Mouse (Mus musculus) limb, embryonic 14.5 days (tissue): ENCODE data around the gene Qser1. TPM values are rescaled to one million over a fixed set of nuclear protein-coding genes. Genes with fewer than 3 reads are reported as not detected.

Experiments
- ATAC-seq: fragments of 200-750 bp; cut with Nextera tagmentation; 2 replicates; pipeline ENCODE4 v1.8.0; 2017; ENCODE audit warnings: low read depth, moderate number of reproducible peaks, moderate TSS enrichment; ENCODE audit not compliant: low FRiP score
- DNase-seq: peaks from one replicate; pipeline ENCODE4 v3.0.0-alpha.2; 2015; ENCODE audit warnings: low spot score
- H3K27ac ChIP-seq: fragments of 300-500 bp; sonication (generic); replicated peaks from 2 replicates; pipeline ENCODE4 v1.5.1; 2014; ENCODE audit warnings: low read depth, mild to moderate bottlenecking, low read length, moderate library complexity, mixed read lengths
- H3K27me3 ChIP-seq: fragments of 300-500 bp; sonication (generic); 2 replicates; pipeline ENCODE4 v1.6.1; 2014; ENCODE audit warnings: low read length, mixed read lengths; ENCODE audit not compliant: control insufficient read depth, insufficient read depth
- H3K36me3 ChIP-seq: fragments of 300-500 bp; sonication (generic); 2 replicates; pipeline ENCODE4 v1.6.1; 2014; ENCODE audit warnings: mild to moderate bottlenecking, low read length, moderate library complexity, mixed read lengths; ENCODE audit not compliant: control insufficient read depth, insufficient read depth
- H3K4me1 ChIP-seq: fragments of 300-500 bp; sonication (generic); 2 replicates; pipeline ENCODE4 v1.6.1; 2014; ENCODE audit warnings: antibody characterized with exemption, low read length, mixed read lengths; ENCODE audit not compliant: control insufficient read depth, insufficient read depth
- H3K4me2 ChIP-seq: fragments of 300-500 bp; sonication (generic); replicated peaks from 2 replicates; pipeline ENCODE4 v1.6.1; 2014; ENCODE audit warnings: low read depth, mild to moderate bottlenecking, low read length, moderate library complexity; ENCODE audit not compliant: severe bottlenecking
- H3K4me3 ChIP-seq: fragments of 300-500 bp; sonication (generic); replicated peaks from 2 replicates; pipeline ENCODE4 v1.5.1; 2014; ENCODE audit warnings: low read length
- H3K9ac ChIP-seq: fragments of 300-500 bp; sonication (generic); 2 replicates; pipeline ENCODE4 v1.6.1; 2014; ENCODE audit warnings: mild to moderate bottlenecking, low read depth, low read length, moderate library complexity; ENCODE audit not compliant: severe bottlenecking
- H3K9me3 ChIP-seq: fragments of 300-500 bp; sonication (generic); 2 replicates; pipeline ENCODE4 v1.6.1; 2016; ENCODE audit warnings: low read length; ENCODE audit not compliant: control insufficient read depth
- POLR2A ChIP-seq: fragments of 200-500 bp; IDR thresholded peaks from 2 replicates; pipeline ENCODE4 v1.8.0; 2012; ENCODE audit warnings: inconsistent platforms, mild to moderate bottlenecking, moderate library complexity, borderline replicate concordance; ENCODE audit not compliant: insufficient read depth, insufficient read length; ENCODE audit errors: extremely low read depth
- WGBS: fragments of 180-500 bp; shearing (Covaris S2); extraction: QIAGEN DNeasy Blood & Tissue Kit; methylation state at CpG from one replicate; pipeline ENCODE4 v1.1.7; 2014; 5-methylcytosine and 5-hydroxymethylcytosine counted together
- polyA plus RNA-seq, 2 experiments: library from polyadenylated mRNA; depleted of rRNA in 1 of 2; stranded (reverse) in 1 of 2; unstranded in 1 of 2; fragments of >200 nt; fragmentation: Nextera tagmentation in 1 of 2; extraction: Ambion mirVana in 1 of 2; gene quantifications; 2 replicates each; pipeline versions ENCODE4 v1.2.1 to v1.2.3; 2012 to 2014

Qser1 gene
- polyA plus RNA-seq, 2 experiments, result 16.8 to 19.1 TPM

GRCm38 (mm10) chr2:104817555-104818330, 1.2 kb upstream of the Qser1 start:
- peak overlapping the region; percentile 70 for H3K4me2 ChIP-seq
- ATAC-seq, result no peak
- no peak for TF ChIP-seq POLR2A
- no peaks in the 10 kb centered on the region for H3K36me3 ChIP-seq
- DNase-seq, result no peak
- 2% methylated on average over 15 of the region's 15 CpGs for WGBS
- peak overlapping the region; percentile 92 for H3K4me3 ChIP-seq
- H3K4me1 ChIP-seq, result peaks cover 10% of the 10 kb centered on the region
- peak overlapping the region; percentile 98 for H3K9ac ChIP-seq
- no peaks in the 10 kb centered on the region for H3K9me3 ChIP-seq
- peak overlapping the region; percentile 98 for H3K27ac ChIP-seq
- H3K27me3 ChIP-seq, result no peaks in the 10 kb centered on the region

DNA sequence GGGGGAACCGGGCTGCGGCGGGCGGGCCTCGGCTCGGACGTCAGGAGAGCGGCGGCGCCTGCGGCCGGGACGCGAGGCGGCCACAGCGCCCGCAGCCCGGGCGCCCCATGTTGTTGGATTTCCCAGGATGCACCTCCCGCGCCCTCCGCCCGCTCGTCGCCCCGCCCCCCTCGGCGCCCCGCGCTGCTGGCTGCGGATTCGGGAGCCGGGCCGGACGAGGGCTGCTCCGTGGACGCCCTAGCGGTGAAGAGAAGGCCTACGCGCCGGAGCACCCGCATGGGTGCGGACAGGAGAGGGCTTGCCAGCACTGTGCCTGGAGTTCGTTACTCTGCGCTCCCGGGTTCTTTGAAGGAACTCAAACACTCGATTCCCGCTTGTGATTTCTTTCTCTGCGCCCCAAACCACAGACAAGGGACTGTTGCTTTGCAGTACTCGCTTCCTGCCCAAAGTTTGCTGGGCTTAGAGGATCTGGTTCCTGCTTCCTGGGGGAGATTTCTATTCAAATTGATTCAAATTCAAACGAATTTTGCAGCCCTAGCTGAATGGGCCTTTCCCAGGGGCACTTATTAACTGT, 393 bp upstream of the Qser1 start:
- TF ChIP-seq POLR2A, result peak; percentile 79; the same call in 1 of the 2 replicates
- ATAC-seq (peak; percentile 91), DNase-seq (peak; percentile 87)
- Histone ChIP-seq H3K9ac (peak overlapping the region; percentile 98), H3K4me1 (peaks cover 10% of the 10 kb centered on the region), H3K4me3 (peak overlapping the region; percentile 92), H3K9me3 (no peaks in the 10 kb centered on the region), H3K27me3 (no peaks in the 10 kb centered on the region), H3K4me2 (peak overlapping the region; percentile 70), H3K36me3 (no peaks in the 10 kb centered on the region), H3K27ac (peak overlapping the region; percentile 98)
- 0% methylated on average over 24 of the region's 51 CpGs for WGBS

DNA sequence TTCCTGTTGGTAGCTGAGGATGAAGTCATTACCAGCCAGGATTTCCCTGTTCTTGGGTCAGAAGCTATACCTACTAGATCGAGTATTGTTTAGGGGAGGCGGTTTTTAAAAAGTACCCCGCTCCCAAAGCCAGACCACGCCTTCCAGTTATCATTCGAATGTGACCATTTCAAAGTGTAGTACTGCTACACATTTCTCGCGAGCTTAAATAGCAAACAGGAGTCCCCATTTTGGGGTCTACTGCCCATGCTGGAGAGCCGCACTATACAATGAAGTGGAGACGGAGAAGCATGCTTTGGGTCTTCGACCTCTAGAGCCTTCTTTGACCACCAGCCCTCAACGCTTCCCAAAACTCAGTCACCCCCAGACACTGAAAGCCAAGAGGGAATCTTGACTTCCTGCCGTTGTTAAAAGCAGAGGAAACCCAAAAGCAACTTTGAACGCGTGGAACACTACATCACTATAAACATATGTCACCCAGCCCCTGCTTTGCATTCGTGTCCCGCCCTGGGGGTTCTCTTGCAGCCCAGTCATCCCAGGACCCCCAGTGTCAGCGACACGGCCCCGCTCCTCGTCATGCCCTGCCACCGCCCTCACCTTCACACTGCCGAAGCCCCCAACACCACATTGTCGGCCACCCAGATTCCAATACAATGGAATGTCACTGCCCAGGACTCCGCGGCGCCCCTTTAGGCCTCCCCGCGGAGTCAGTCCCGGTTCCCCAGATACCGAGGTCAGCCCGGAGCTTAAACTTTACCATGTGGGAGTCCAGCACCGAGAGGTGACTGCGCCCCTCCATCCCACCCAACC, 794 bp downstream of the Qser1 start:
- ATAC-seq (peak; percentile 31), DNase-seq (peak; percentile 41)
- Histone ChIP-seq H3K27me3 (no peaks in the 10 kb centered on the region), H3K9me3 (no peaks in the 10 kb centered on the region), H3K4me2 (peak overlapping the region; percentile 70), H3K27ac (peak overlapping the region; percentile 98), H3K4me1 (peaks cover 10% of the 10 kb centered on the region), H3K4me3 (peak overlapping the region; percentile 92), H3K9ac (peak overlapping the region; percentile 98), H3K36me3 (no peaks in the 10 kb centered on the region)
- TF ChIP-seq POLR2A, result no peak
- under 1% methylated on average over 33 of the region's 33 CpGs for WGBS

DNA sequence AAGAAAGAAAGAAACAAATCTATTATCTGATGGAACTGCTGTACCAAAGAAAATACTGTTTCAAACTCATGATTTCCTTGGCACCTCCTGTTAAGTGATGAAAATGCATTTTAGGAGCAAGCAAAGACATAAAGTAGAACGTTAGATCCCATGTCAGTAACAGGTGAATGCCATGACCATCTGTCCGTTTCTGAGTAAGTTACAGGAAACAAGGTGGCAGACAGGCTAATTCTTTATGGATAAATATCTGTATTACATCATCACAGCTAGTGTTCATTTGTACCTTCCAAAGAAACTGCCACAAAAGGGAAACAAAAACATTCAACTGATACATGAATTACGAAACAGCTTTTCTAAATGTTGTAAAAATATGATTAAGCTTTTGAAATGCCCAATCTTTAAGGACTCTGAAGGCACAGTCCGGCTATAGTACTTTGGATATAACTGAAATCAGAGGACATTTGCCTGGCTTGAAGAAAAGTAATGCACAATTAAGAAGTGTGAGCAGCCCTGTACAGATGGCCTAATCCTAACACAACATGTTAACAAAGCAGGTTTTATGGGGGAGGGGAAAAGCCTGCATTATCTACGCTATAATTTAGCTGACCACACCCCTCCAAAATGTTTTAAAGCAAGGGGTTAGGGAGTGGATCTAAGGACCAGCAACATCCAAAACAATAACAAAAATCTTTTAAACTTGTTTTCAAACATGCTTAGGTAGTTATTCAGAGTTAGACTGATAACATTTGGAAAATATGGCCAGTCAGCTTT, 2.2 kb downstream of the Qser1 start:
- H3K9me3 ChIP-seq, result no peaks in the 10 kb centered on the region
- no peak overlapping the region for H3K27ac ChIP-seq
- no peak overlapping the region for H3K9ac ChIP-seq
- H3K36me3 ChIP-seq, result no peaks in the 10 kb centered on the region
- DNase-seq (no peak), ATAC-seq (no peak)
- no peak overlapping the region for H3K4me3 ChIP-seq
- WGBS, result 49% methylated on average over 5 of the region's 5 CpGs
- no peak for TF ChIP-seq POLR2A
- H3K4me1 ChIP-seq, result peaks cover 10% of the 10 kb centered on the region
- H3K4me2 ChIP-seq, result no peak overlapping the region; the same call in 1 of the 2 replicates
- H3K27me3 ChIP-seq, result no peaks in the 10 kb centered on the region
